Mouse (Mus musculus) forebrain, embryonic 11.5 days (tissue): ENCODE data around the gene Oprm1. TPM values are rescaled to one million over a fixed set of nuclear protein-coding genes. Genes with fewer than 3 reads are reported as not detected.
A peak's percentile ranks its signal among the peaks of the same experiment; 100 is the strongest.

Experiments
- ATAC-seq: fragments of 200-750 bp; cut with Nextera tagmentation; replicated peaks from 2 replicates; pipeline ENCODE4 v1.8.0; 2017; ENCODE audit warnings: moderate TSS enrichment; ENCODE audit not compliant: low FRiP score
- DNase-seq: peaks from one replicate; pipeline ENCODE4 v3.0.0-alpha.2; 2017; ENCODE audit warnings: low spot score
- H3K27ac ChIP-seq: fragments of 300-500 bp; sonication (generic); 2 replicates; pipeline ENCODE4 v1.5.1; 2014; ENCODE audit warnings: low read depth, low read length
- H3K27me3 ChIP-seq: fragments of 300-500 bp; sonication (generic); 2 replicates; pipeline ENCODE4 v1.6.1; 2014; ENCODE audit warnings: mild to moderate bottlenecking, low read length, mixed read lengths; ENCODE audit not compliant: control insufficient read depth, insufficient read depth
- H3K36me3 ChIP-seq: fragments of 300-500 bp; sonication (generic); 2 replicates; pipeline ENCODE4 v1.6.1; 2014; ENCODE audit warnings: mild to moderate bottlenecking, low read length, moderate library complexity, mixed read lengths; ENCODE audit not compliant: control insufficient read depth, insufficient read depth
- H3K4me1 ChIP-seq: fragments of 300-500 bp; sonication (generic); replicated peaks from 2 replicates; pipeline ENCODE4 v1.6.1; 2014; ENCODE audit warnings: low read length, mixed read lengths; ENCODE audit not compliant: control insufficient read depth, insufficient read depth
- H3K4me2 ChIP-seq: fragments of 300-500 bp; sonication (generic); 2 replicates; pipeline ENCODE4 v1.6.1; 2014; ENCODE audit warnings: low read depth, mild to moderate bottlenecking, low read length, moderate library complexity, mixed read lengths; ENCODE audit not compliant: severe bottlenecking
- H3K4me3 ChIP-seq: fragments of 300-500 bp; sonication (generic); 2 replicates; pipeline ENCODE4 v1.5.1; 2014; ENCODE audit warnings: low read depth, low read length
- H3K9ac ChIP-seq: fragments of 300-500 bp; sonication (generic); 2 replicates; pipeline ENCODE4 v1.6.1; 2014; ENCODE audit warnings: low read length
- H3K9me3 ChIP-seq: fragments of 300-500 bp; sonication (generic); 2 replicates; pipeline ENCODE4 v1.6.1; 2016; ENCODE audit warnings: low read length, mixed read lengths; ENCODE audit not compliant: control insufficient read depth
- WGBS: fragments of 180-500 bp; shearing (Covaris S2); extraction: QIAGEN DNeasy Blood & Tissue Kit; methylation state at CpG from one replicate; pipeline ENCODE4 v1.1.7; 2014; 5-methylcytosine and 5-hydroxymethylcytosine counted together
- polyA plus RNA-seq: library from polyadenylated mRNA; unstranded; fragments of >200 nt; fragmentation: Nextera tagmentation; extraction: Ambion mirVana; gene quantifications from 2 replicates; pipeline ENCODE4 v1.2.1, GENCODE M21; 2014

Oprm1 gene
- polyA plus RNA-seq, 1 experiment from 2014 or later = not detected

DNA sequence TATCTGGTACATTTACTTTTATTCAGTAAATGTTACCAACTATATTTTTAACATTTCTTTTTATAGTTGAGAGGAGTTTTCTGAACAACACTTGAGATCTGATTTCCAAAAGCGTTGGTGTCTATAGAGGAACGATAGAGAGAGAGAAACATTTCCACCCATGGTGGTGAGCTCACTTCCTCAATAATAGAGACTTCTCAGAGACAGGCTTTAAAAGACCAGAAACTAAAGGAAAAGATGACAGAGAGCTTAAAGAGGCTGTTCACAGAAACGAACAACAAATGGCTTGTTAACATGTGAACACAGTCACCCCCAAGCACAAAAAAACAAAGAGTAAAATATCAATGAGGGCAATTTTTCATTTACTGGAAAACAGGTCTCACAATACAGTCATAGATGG, 291.6 kb downstream of the Oprm1 start:
- H3K36me3 ChIP-seq = no peaks in the 10 kb centered on the region
- no peak overlapping the region for H3K27ac ChIP-seq
- H3K4me3 ChIP-seq = no peak overlapping the region
- H3K4me1 ChIP-seq = no peaks in the 10 kb centered on the region; the same call in 1 of the 2 replicates
- H3K27me3 ChIP-seq = no peaks in the 10 kb centered on the region
- 79% methylated on average over 3 of the region's 3 CpGs for whole genome bisulfite sequencing
- ATAC-seq = no peak
- no peaks in the 10 kb centered on the region for H3K9me3 ChIP-seq
- no peak overlapping the region for H3K4me2 ChIP-seq
- no peak overlapping the region for H3K9ac ChIP-seq
- no peak for DNase-seq

DNA sequence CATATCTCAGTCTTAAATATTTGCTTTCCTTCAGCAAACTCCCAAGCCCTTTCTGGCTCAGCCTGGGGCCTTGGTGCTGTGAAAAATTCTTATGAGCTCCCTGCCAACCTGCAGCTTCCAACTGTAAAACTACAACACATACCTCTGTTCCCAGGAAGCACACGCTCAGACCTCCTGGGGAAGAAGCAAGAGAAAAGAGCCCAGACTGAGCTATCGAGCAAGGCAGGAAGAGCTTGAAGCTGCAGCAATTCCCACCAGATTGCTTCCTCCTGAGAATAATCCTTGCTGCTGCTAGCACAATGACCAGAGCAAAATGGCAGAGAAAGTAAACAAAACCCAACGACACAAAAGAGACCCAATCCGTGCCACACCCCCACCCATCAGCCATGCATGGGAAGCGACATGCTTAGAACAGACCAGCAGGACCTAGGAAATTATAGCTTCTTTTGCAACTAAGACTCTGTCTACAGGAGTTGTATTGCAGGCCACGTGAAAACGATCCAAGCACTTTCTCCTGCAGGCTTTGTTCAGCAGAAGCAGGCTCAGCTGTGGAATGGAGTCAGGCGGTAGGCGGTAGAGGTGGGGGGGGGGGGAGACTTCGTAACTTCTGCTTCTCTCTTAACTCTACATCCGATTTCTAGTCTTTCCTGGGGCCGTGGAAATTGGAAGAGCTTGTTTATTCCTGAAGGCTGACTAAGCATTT, 294.2 kb downstream of the Oprm1 start, which contains the start of gene Ipcef1:
Gene Ipcef1 (minus strand): TSS at position 164 of the 703 bp plus-strand sequence.
- Histone ChIP-seq H3K4me3 (no peak within 1 kb of the TSS), H3K27me3 (no peaks in the 10 kb centered on the region), H3K36me3 (no peaks in the 10 kb centered on the region), H3K9ac (peak within 1 kb of the TSS; percentile 16), H3K4me1 (no peaks in the 10 kb centered on the region; the same call in 1 of the 2 replicates), H3K4me2 (peak within 1 kb of the TSS; percentile 31; the same call in 1 of the 2 replicates), H3K9me3 (no peaks in the 10 kb centered on the region), H3K27ac (no peak within 1 kb of the TSS)
- 16% methylated on average over 12 of the region's 12 CpGs for WGBS
- ATAC-seq (peak; percentile 76), DNase-seq (no peak)

DNA sequence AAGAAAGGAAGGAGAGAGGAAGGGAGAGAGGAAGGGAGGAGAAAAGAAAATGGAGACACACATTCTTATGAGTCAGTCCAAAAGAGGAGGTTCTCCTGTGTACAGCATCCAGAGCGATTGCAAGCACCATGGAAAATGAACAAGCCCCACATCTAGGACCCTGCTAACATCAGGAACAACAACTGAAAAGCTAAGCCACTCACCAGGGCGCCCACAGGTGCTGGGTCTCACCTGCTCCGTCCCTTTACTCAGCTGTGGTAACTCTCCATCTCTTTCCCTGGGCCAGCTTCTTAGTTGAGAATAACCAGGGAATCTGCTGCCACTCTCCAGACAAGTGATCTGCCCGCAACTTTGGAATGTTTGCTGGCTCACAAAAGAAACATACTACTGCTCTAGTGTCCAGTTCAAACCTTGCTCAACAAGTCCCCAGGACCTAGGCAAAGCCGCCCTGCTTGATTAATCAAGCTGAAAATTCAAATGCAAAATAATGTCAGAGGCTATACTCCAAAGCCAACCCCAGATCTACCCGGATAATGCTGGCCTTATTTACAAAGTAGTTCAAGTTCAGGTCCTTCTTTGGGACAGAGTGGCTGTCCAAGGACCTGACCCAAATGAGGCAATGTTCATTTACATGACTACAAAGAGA, 296.4 kb downstream of the Oprm1 start:
- no peak overlapping the region for H3K4me3 ChIP-seq
- WGBS = 84% methylated on average over 6 of the region's 6 CpGs
- H3K27me3 ChIP-seq = no peaks in the 10 kb centered on the region
- H3K9ac ChIP-seq = no peak overlapping the region
- no peaks in the 10 kb centered on the region for H3K36me3 ChIP-seq
- ATAC-seq = no peak
- no peak overlapping the region for H3K27ac ChIP-seq
- H3K4me2 ChIP-seq = no peak overlapping the region
- H3K4me1 ChIP-seq = no peaks in the 10 kb centered on the region; the same call in 1 of the 2 replicates
- no peak for DNase-seq
- no peaks in the 10 kb centered on the region for H3K9me3 ChIP-seq

DNA sequence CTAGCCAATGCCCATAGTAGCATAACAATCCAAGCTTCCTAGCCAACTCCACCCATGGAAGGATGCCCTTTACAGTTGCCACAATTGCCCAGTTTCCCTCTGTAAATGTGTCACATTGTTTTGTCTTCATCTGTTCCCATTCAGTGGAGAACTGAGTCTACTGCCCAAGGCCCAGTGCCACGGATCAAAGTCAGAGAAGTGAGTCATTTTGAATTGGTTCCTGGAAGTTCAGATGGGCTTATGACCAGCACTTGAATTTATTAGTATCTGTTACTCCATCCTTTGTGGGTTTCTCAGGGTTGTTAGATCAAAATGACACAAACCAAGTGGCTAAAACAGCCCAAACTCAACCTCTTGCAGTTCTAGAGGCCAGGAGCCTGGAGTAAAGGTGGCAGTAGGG, 299.2 kb downstream of the Oprm1 start:
- ATAC-seq (no peak), DNase-seq (no peak)
- H3K27me3 ChIP-seq = no peaks in the 10 kb centered on the region
- H3K4me2 ChIP-seq = no peak overlapping the region
- 86% methylated on average over 1 of the region's 1 CpGs for WGBS
- H3K27ac ChIP-seq = no peak overlapping the region
- no peak overlapping the region for H3K9ac ChIP-seq
- no peaks in the 10 kb centered on the region for H3K36me3 ChIP-seq
- H3K4me1 ChIP-seq = no peaks in the 10 kb centered on the region; the same call in 1 of the 2 replicates
- no peak overlapping the region for H3K4me3 ChIP-seq
- no peaks in the 10 kb centered on the region for H3K9me3 ChIP-seq

DNA sequence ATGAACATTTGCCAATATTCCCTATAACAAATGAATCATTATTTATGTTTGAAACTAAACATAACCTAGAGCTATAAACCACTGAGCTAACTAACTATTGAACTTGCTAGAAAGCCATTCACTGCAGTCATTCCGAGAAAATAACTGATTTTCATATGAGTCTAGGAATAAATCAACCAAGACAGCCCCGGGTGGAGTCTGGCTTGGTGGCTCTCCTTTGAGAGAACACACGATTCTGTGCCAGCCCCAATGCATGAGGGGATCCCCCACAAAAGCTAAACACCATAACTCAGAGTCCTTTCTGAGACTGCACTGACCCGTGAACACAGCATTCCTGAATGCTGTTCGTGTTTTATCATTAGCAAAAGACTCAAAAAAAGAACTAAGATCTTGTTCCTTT, 302.0 kb downstream of the Oprm1 start:
- Histone ChIP-seq H3K27ac (no peak overlapping the region), H3K4me1 (no peaks in the 10 kb centered on the region), H3K27me3 (no peaks in the 10 kb centered on the region), H3K9me3 (no peaks in the 10 kb centered on the region), H3K9ac (no peak overlapping the region), H3K4me3 (no peak overlapping the region), H3K4me2 (no peak overlapping the region), H3K36me3 (no peaks in the 10 kb centered on the region)
- WGBS = 66% methylated on average over 5 of the region's 5 CpGs
- DNase-seq (no peak), ATAC-seq (no peak)

DNA sequence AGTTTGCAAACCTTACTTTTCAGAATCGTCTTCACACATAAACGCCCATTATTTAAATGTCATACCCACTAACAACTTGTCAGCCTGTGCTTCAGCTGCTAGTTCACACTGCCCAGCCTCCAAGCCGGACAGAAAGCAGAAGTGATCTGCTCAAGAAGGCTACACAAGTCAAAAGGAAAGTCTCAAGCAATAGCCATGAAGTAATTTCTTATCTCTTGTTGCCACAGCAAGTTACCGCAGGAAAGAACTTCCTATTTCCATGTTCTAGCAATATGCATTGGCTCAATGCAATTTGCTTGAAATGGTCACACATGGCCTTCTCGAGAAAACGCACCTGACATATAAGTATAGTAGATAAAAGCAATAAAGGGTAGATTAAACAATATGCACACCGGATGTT, 304.7 kb downstream of the Oprm1 start:
- Histone ChIP-seq H3K4me3 (no peak overlapping the region), H3K27me3 (no peaks in the 10 kb centered on the region), H3K36me3 (no peaks in the 10 kb centered on the region), H3K9me3 (no peaks in the 10 kb centered on the region), H3K9ac (no peak overlapping the region), H3K4me2 (no peak overlapping the region), H3K27ac (no peak overlapping the region), H3K4me1 (no peaks in the 10 kb centered on the region)
- 91% methylated on average over 7 of the region's 7 CpGs for WGBS
- no peak for DNase-seq
- no peak for ATAC-seq

DNA sequence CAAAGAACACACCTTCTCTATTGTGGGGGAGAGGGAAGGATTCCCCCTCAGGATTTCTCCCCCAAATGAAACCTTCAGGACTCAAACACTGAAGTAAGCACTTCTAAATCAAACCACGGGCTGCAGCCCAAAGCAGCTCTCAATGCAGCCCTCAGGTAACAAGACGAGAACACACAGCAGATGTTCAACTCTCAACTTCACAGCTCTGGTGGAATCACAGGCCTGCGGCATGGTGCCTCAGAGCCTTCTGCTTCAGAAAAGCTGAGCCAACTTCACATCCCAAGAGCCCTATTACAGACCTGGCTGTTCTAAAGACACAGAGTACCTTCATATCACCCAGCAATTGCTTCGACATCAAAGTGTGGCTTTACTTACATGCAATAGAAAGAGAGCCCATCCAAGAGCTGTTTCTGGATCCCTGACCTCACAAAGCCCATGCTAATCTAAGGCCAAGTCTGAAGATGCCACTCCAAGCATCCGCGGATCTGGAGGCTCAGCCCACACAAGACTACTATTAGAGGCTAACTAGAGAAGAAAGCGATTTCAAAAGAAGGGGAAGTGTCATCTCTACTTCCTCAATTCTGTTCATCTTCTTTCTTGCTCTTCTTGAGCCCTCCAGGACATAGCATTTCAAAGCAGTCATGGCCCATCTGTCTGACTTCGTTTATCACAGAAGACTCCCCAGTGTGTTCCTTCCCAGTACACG, 305.6 kb downstream of the Oprm1 start:
- ATAC-seq (no peak), DNase-seq (no peak)
- no peak overlapping the region for H3K4me2 ChIP-seq
- H3K4me1 ChIP-seq = no peaks in the 10 kb centered on the region
- no peak overlapping the region for H3K4me3 ChIP-seq
- H3K36me3 ChIP-seq = no peaks in the 10 kb centered on the region
- no peaks in the 10 kb centered on the region for H3K27me3 ChIP-seq
- no peak overlapping the region for H3K9ac ChIP-seq
- 91% methylated on average over 9 of the region's 9 CpGs for WGBS
- no peaks in the 10 kb centered on the region for H3K9me3 ChIP-seq
- no peak overlapping the region for H3K27ac ChIP-seq

DNA sequence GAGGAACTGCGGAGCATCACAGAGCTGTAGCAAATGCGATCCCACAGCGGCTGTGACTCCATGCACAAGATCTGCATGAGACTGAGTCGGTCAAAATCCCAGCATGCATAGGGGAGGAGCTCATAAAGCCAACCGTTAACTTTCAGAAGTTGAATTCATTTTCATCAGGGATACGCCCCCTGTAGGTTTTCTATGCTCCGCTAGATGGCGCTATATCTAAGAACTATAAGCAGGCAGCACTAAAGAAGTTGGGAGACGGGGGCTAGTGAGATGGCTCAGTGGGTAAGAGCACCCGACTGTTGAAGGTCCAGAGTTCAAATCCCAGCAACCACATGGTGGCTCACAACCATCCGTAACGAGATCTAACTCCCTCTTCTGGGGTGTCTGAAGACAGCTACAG, 310.3 kb downstream of the Oprm1 start:
- Histone ChIP-seq H3K9ac (no peak overlapping the region), H3K9me3 (no peaks in the 10 kb centered on the region), H3K4me3 (no peak overlapping the region), H3K27ac (no peak overlapping the region), H3K4me2 (no peak overlapping the region), H3K27me3 (no peaks in the 10 kb centered on the region), H3K4me1 (0 out of 2 replicates have a peak, but pooled peaks cover 2% of the 10 kb centered on the region), H3K36me3 (no peaks in the 10 kb centered on the region)
- ATAC-seq (no peak), DNase-seq (no peak)
- 72% methylated on average over 12 of the region's 12 CpGs for WGBS
